Mouse (Mus musculus): ENCODE measurements around the gene Gpr162. TPM values are rescaled to one million over a fixed set of nuclear protein-coding genes. Genes with fewer than 3 reads are reported as not detected.

Gene Gpr162
- total RNA-seq, 4 experiments from 2014 or later = not detected

DNA sequence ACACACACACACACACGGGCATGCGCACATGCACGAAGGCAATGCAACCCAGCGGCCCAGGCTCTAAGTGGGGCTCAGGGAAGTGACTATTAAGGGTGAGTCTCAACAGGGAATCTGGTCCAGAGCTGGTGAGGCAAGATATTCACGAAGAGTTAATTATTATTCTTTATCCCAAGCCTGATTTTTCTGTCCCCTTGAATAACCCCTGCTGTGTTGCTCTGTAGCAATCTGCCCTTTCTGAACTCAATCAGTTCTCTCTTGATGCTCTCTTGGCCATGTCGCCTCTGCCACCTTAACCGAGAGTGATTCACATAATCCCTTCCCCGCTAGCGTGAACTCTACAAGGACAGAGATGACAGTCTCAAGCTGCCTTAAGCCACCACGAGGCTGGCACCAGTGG lies 19.6 kb upstream of the Gpr162 start:
- DNase-seq (ENCODE audit: low spot score in 2 of 2) = no peak

DNA sequence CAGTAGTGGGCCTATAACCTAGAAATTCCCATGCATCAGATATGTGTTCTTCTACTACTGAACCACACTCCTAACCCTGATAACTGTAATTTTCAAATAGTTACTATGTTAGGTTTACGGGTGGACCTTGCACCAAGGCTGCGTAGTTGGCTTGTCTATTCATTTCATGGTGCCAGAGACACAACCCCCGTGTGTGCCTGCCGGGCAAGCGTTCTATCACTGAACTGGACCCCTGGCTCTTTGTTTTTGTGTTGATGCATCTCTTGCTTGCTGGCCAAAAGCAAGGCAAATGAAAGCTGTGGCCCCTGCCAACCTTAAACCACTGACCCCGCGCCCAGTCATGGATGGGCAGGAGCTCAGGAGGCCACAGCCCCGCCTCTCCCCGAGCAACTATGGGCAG lies 18.0 kb upstream of the Gpr162 start:
- DNase-seq (ENCODE audit: low spot score in 2 of 2) = no peak

GRCm38 (mm10) chr6:124879390-124879789 lies 15.6 kb upstream of the Gpr162 start:
- no peak for DNase-seq (ENCODE audit: low spot score in 2 of 2)

GRCm38 (mm10) chr6:124874348-124874747 lies 10.6 kb upstream of the Gpr162 start:
- no peak for DNase-seq (ENCODE audit: low spot score in 2 of 2)

DNA sequence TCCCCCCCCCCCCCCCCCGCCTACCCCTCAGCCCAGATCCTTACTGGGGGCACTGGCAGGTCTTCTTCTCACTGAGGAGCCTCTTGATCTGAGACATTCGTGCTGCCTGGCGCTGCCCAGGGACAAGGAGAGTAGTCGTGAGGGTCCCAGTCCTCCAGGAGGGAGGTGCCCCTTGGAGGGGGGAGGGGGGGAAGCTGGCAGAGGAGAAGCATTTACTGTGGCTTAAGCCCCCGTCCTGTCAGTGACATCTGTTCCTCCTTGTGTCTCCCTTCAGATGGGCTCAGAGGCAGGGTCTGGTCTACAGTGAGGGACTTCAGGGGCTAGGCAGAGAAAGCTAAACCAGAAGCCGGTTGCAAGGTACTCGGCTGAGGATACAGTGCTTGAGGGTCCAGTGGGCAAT lies 2.8 kb upstream of the Gpr162 start:
- no peak for DNase-seq (ENCODE audit: low spot score in 2 of 2)

DNA sequence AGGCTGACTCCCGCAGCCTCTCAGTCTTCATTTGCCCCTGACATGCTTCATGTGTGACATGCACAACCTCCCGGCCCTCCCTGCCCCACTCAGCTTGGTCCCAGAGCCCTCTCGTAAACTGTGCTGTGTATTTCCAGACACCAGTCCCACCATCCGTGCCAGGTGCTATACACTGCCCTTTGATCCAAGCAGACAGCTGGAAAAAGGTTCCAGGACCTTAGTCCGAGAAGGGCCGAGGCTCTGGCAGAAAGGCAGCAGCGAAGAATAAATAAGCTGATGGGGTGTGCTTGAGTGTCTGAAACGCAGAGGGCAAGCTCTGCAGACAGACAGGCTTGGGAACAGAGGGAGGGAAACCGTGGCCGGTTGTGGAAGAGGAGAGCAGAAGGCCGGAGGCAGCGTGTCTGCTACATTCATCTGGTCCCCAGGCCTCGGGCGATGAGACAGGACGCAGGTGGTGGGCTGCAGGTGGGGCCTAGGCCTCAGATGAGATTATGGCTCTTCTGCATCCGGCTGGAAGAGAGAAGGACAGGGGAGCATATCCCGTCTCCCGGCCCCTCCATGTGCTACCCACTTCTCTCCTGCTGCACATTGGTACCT lies 2.1 kb upstream of the Gpr162 start:
- no peak for DNase-seq (ENCODE audit: low spot score in 2 of 2)

- no peak for DNase-seq (ENCODE audit: low spot score in 2 of 2)
Observed at GRCm38 (mm10) chr6:124863125-124863657, 592 bp downstream of the Gpr162 start.

GRCm38 (mm10) chr6:124862406-124863124 lies 1.2 kb downstream of the Gpr162 start:
- DNase-seq (ENCODE audit: low spot score in 2 of 2) = no peak

DNA sequence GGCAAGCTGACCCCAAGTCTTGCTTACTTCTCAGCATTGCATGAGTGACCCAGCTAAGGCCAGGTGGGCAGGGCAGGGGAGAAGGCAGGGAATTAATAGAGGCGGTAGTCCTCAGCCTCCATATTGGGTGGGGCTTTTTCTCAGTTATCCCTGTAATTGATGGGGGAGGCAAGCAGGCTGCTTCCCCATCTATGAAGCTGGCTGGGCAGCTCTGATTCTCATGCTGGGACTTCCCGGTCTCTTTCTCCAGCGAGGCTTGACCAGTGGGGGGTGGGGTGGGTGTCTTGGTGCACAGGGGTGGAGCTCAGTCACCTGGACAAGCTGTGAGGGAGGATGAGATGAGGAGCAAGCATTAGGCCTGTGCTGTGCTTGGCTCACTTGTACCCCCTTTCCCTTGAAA lies 2.0 kb downstream of the Gpr162 start:
- no peak for DNase-seq (ENCODE audit: low spot score in 2 of 2)

DNA sequence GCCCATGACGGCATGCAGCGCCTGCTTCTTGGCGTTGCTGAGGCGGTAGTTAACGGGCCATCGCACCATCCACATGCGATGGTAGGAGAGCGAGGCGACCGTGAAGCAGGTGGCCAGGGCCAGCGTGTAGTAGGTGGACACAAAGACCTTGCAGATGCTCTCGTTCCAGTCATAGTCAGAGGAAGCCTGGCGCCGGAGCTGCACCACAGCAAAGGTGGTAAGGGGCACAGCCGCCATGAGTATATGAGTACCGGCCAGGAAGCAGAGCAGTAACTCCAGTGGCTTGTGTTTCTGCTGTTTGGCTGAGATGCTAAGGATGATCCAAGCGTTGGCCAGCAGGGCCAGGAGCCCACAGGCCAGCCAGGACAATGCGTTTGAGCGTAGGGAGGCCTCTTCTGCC lies 2.5 kb downstream of the Gpr162 start:
- DNase-seq (ENCODE audit: low spot score in 2 of 2) = no peak

DNA sequence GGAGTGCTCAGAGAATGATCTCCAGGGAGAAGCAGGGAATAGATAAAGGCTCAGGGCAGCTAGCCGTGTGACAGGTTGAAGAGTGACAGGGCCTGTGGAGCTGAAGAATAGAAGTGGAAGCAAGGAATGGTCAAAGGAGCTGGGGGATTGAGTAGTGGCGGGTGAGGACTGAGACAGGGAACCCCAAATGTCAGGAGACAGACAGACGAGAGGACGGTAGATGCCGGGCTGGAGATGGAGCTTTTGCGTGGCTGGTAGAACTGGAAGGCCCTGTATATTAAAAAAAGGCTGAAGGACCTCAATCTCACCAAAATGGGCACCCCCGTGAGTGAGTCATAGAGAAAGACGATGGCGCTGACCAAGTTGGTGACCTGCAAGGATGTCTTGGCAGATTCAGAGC lies 3.3 kb downstream of the Gpr162 start:
- DNase-seq (ENCODE audit: low spot score in 2 of 2) = no peak

DNA sequence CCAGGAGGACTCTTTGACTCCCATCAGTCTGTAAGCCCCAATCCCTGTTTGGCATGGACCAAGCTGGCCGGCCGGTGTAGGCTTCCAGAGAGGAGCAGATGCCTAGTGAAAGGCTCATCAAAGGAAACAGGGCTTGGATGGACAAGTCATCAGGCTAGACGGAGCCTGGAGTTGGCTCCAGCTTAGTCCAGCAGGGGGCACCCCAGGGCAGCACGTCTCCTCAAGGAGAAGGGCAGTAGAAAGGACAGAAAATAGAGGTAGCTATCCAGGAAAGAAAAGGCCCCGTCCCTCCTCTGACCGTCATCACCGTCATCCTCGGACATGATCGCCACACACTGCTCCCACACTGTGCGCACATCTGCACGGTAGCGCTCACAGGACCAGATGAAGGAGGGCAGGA lies 4.1 kb downstream of the Gpr162 start:
- DNase-seq (ENCODE audit: low spot score in 2 of 2) = peak; percentile 70 to 74

GRCm38 (mm10) chr6:124858561-124859318 lies 5.0 kb downstream of the Gpr162 start:
- no peak for DNase-seq (ENCODE audit: low spot score in 2 of 2)

DNA sequence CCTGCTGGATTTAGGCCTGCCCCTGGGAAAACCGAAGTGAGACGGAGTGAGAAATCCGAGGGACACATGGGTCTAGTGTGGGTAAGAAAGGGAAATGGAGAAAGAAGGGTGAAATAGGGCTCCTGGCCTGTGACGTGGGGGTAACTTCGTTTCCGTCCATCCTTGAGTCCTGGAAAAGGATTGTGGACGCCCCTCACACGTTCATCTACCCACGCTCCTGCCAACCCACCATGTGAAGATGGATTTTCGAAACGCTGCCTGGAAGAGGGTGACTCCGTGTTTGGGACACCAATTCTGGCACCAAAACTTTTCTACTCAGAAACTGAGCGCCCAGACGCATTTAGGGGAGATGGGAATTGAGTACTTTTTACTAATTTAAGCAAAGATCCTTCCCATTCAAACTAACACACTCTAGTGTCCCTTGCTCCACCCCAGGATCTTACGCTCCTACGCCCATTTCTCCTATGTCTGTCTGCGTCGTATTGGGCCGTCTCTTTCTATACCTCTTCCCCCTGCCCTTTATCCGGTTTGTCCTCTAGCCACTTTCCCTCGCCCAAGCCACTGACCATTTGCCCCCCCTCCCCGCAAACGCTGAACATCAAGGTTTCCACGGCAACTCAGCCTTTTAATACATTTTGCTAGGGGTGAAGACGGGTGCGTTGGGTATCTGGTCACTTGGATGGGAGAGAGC lies 5.8 kb downstream of the Gpr162 start:
- DNase-seq (ENCODE audit: low spot score in 2 of 2) = no peak

GRCm38 (mm10) chr6:124856916-124857839 lies 6.6 kb downstream of the Gpr162 start, which contains the start of gene P3h3:
P3h3 (minus strand) TSS chr6:124857752.
- DNase-seq (ENCODE audit: low spot score in 2 of 2) = peak; percentile 45 to 69

GRCm38 (mm10) chr6:124856321-124856720 lies 7.5 kb downstream of the Gpr162 start:
- no peak for DNase-seq (ENCODE audit: low spot score in 2 of 2)

- no peak for DNase-seq (ENCODE audit: low spot score in 2 of 2)
Observed at GRCm38 (mm10) chr6:124854647-124855046, 9.1 kb downstream of the Gpr162 start.

DNA sequence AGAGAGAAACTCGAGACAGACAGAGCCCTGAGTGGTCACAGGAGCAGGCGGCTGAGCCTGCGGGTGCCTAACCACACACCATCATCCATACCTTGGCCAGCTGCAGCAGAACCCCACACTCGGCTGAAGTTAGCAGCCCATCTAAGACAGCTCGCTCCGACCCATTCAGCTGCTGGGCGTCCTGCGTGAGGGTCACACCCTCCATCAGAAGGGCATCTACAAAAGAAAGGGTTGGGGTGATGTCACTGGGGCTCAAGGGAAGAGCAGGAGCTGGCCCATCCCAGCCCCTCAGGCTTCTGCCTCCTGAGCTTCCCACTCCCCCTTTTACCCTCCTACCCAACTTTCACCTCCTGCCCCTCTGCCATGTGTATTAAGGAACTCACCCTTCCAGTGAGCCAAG lies 13.2 kb downstream of the Gpr162 start:
- no peak for DNase-seq (ENCODE audit: low spot score in 2 of 2)

GRCm38 (mm10) chr6:124847305-124847704 lies 16.5 kb downstream of the Gpr162 start:
- peak; percentile 79 to 83 for DNase-seq (ENCODE audit: low spot score in 2 of 2)

All from gastrocnemius, adult 8-10 months (tissue).